8 mouse cellular contexts compared by ENCODE assay signal in the genomic region with DNA sequence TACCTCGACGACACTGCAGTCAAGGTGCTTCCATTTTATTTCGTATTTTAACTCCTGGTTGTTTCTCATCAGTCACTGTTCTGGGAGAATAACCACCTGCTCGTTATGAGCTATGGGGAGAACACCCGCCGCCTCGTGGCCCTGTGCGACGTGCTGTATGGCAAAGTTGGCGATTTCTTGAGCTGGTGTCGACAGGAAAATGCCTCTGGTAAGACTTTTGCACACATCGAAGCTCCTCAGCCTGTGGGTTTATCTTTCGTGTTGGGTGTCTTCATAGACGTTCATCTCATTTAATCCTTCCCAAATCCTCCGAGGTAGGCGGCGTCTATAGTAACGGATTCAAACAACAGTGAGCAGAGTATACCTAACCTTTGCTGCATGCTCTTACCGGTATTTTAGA. TPM values are rescaled to one million over a fixed set of nuclear protein-coding genes. Genes with fewer than 3 reads are reported as not detected.
DNase-seq lines count a peak whose midpoint lies in the region; ATAC-seq and TF ChIP-seq lines count a peak whose summit lies in the region.

A gene (minus strand): TSS at position 101 of the 400 bp plus-strand sequence.

- no peaks in the 10 kb centered on the region for H3K4me1 ChIP-seq in hindbrain, embryonic 15.5 days (replicated peaks)
- no peaks in the 10 kb centered on the region for H3K4me1 ChIP-seq in liver, postnatal 0 days (ENCODE audit: insufficient read depth)

- H3K4me3 ChIP-seq in gastrocnemius, adult 2 months = no peak within 1 kb of the TSS
- H3K4me3 ChIP-seq in hindbrain, embryonic 15.5 days = no peak within 1 kb of the TSS
- H3K4me3 ChIP-seq in liver, postnatal 0 days (ENCODE audit: low read depth, low read length) = no peak within 1 kb of the TSS

- no peak for ATAC-seq in hindbrain, embryonic 15.5 days (ENCODE audit: low FRiP score, low read depth)
- no peak for ATAC-seq in liver, postnatal 0 days

- H3K9ac ChIP-seq in hindbrain, embryonic 15.5 days = no peak within 1 kb of the TSS
- no peak within 1 kb of the TSS for H3K9ac ChIP-seq in liver, postnatal 0 days (replicated peaks)

- no peak for TF ChIP-seq CTCF in gastrocnemius, adult 2 months (IDR thresholded peaks at IDR 0.05)
- TF ChIP-seq CTCF in liver, postnatal 0 days (IDR thresholded peaks at IDR 0.05; ENCODE audit: low read depth) = no peak

- H3K9me3 ChIP-seq in hindbrain, embryonic 15.5 days = no peaks in the 10 kb centered on the region
- H3K9me3 ChIP-seq in liver, postnatal 0 days (ENCODE audit: low read length) = no peaks in the 10 kb centered on the region

- 84% methylated on average over 19 of the region's 19 CpGs for WGBS in hindbrain, embryonic 15.5 days
- 83% methylated on average over 19 of the region's 19 CpGs for WGBS in liver, postnatal 0 days (ENCODE audit: insufficient replicate concordance)

- H3K27ac ChIP-seq in gastrocnemius, adult 2 months = no peak within 1 kb of the TSS
- no peak within 1 kb of the TSS for H3K27ac ChIP-seq in hindbrain, embryonic 15.5 days (replicated peaks)
- no peak within 1 kb of the TSS for H3K27ac ChIP-seq in liver, postnatal 0 days (ENCODE audit: low read depth)

- no peak within 1 kb of the TSS for H3K4me2 ChIP-seq in hindbrain, embryonic 15.5 days
- H3K4me2 ChIP-seq in liver, postnatal 0 days (ENCODE audit: low read depth, low read length) = no peak within 1 kb of the TSS

- no peak for DNase-seq in frontal cortex, adult 2 months (ENCODE audit: extremely low spot score in 1 of 2, low spot score in 1 of 2)
- no peak for DNase-seq in frontal cortex, postnatal 14 days (ENCODE audit: low spot score in 2 of 2)
- DNase-seq in adrenal gland, adult 2 months = no peak
- DNase-seq in gastrocnemius, adult 2 months = no peak
- DNase-seq in liver, postnatal 0 days = no peak
- no peak for DNase-seq in frontal cortex, postnatal 10 days (ENCODE audit: low spot score in 2 of 2)
- no peak for DNase-seq in ovary, adult 18-20 months (ENCODE audit: low spot score)

- TF ChIP-seq EP300 in liver, postnatal 0 days (IDR thresholded peaks at IDR 0.05; ENCODE audit: low read depth) = no peak

- intact Hi-C loops in gastrocnemius, adult 2 months (cut with DNase I) = no loop called here

- H3K36me3 ChIP-seq in hindbrain, embryonic 15.5 days = no peaks in the 10 kb centered on the region
- no peaks in the 10 kb centered on the region for H3K36me3 ChIP-seq in liver, postnatal 0 days (replicated peaks; ENCODE audit: insufficient read depth, low read length)

- H3K27me3 ChIP-seq in hindbrain, embryonic 15.5 days = no peaks in the 10 kb centered on the region
- no peaks in the 10 kb centered on the region for H3K27me3 ChIP-seq in liver, postnatal 0 days (ENCODE audit: insufficient read depth, low read length)

RNA-seq across cellular contexts. Expression of the gene that starts here (rescaled TPM):
- 62.3 and 66.9 TPM in 2 replicates for polyA plus RNA-seq in frontal cortex, adult 2 months (2012; rRNA removed)
- total RNA-seq in adrenal gland, adult 2 months (2021) = 10 to 100 TPM; 59.4 to 70.5 TPM
- 12.6 and 17.6 TPM in 2 replicates for polyA plus RNA-seq in adrenal gland, adult 2 months (2012; rRNA removed)
- total RNA-seq in gastrocnemius, adult 2 months (2021) = 10 to 100 TPM; 33.0 to 35.4 TPM
- 74.1 and 74.4 TPM in 2 replicates for polyA plus RNA-seq in hindbrain, embryonic 15.5 days (2015; fragmentation: Nextera tagmentation; extraction: Ambion mirVana)
- polyA plus RNA-seq in liver, postnatal 0 days (2015; fragmentation: Nextera tagmentation; extraction: Ambion mirVana) = 15.9 and 16.5 TPM in 2 replicates
